Mouse (Mus musculus) C2C12 (cell line): ENCODE data around the gene Engase. TPM values are rescaled to one million over a fixed set of nuclear protein-coding genes. Genes with fewer than 3 reads are reported as not detected.
A peak's percentile ranks its signal among the peaks of the same experiment; 100 is the strongest.

ENCODE experiments used
- H3K27me3 ChIP-seq: one replicate; pipeline ENCODE4 v1.6.1; 2011; ENCODE audit not compliant: control insufficient read depth, insufficient read depth, insufficient read length
- H3K36me3 ChIP-seq: one replicate; pipeline ENCODE4 v1.6.1; 2011; ENCODE audit not compliant: control insufficient read depth, insufficient read depth
- H3K4me3 ChIP-seq: one replicate; pipeline ENCODE4 v1.5.1; 2011; ENCODE audit warnings: mild to moderate bottlenecking, control low read depth; ENCODE audit not compliant: poor library complexity, insufficient read depth, severe bottlenecking
- H3K79me2 ChIP-seq: one replicate; pipeline ENCODE4 v1.6.1; 2011; ENCODE audit not compliant: control insufficient read depth, insufficient read depth
- H3K79me3 ChIP-seq: one replicate; pipeline ENCODE4 v1.6.1; 2011; ENCODE audit warnings: low read depth, control low read depth
- H3ac ChIP-seq: one replicate; pipeline ENCODE3; 2011; ENCODE audit warnings: low read depth; ENCODE audit not compliant: control insufficient read depth, insufficient read length
- CEBPB ChIP-seq: IDR thresholded peaks from one replicate; pipeline ENCODE4 v1.6.1; 2011; ENCODE audit warnings: low read depth, mild to moderate bottlenecking, control low read depth, moderate library complexity
- CTCF ChIP-seq: IDR thresholded peaks from one replicate; pipeline ENCODE4 v1.5.1; 2011; ENCODE audit not compliant: control insufficient read depth, insufficient read depth, insufficient read length
- FOSL1 ChIP-seq: IDR thresholded peaks from one replicate; pipeline ENCODE4 v1.8.0; 2011; ENCODE audit warnings: mild to moderate bottlenecking, low read length; ENCODE audit not compliant: poor library complexity, insufficient read depth, severe bottlenecking
- MAX ChIP-seq: IDR thresholded peaks from one replicate; pipeline ENCODE4 v1.6.1; 2011; ENCODE audit warnings: mild to moderate bottlenecking, control low read depth
- MYOD1 ChIP-seq: IDR thresholded peaks from one replicate; pipeline ENCODE4 v1.6.1; 2011; ENCODE audit warnings: low read depth; ENCODE audit not compliant: control insufficient read depth, insufficient read length
- MYOG ChIP-seq: IDR thresholded peaks from one replicate; pipeline ENCODE4 v1.6.1; 2011; ENCODE audit not compliant: control insufficient read depth, insufficient read length; ENCODE audit errors: extremely low read depth
- USF1 ChIP-seq: IDR thresholded peaks from one replicate; pipeline ENCODE4 v1.6.1; 2011; ENCODE audit warnings: low read depth, mild to moderate bottlenecking, control low read depth, moderate library complexity
- polyA plus RNA-seq: library from polyadenylated mRNA; unstranded; fragments of >200 nt; fragmentation: generic; extraction: Trizol; gene quantifications from one replicate; pipeline ENCODE4 v1.2.1, GENCODE M21; 2012; ENCODE audit warnings: missing spikeins

The Engase gene
- polyA plus RNA-seq, 1 experiment: 2.1 TPM

DNA sequence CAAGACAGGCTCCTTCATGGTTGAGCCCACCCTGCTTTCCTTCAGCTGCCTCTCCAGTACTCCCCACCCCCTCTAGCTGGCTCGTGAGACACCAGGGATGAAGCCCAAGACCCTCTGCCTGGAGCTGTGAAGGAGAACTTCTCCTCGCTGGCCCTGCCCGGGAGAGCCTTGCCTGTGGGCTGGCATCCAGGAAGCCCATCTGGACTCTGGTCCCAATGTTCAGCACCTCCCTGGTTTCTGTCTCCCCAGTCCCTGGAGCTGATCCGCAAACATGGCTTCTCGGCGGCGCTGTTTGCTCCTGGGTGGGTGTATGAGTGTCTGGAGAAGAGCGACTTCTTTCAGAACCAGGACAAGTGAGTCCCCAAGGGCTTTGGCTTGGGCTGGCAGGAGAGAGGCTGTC lies 7.5 kb downstream of the Engase start:
- TF ChIP-seq MYOD1: no peak
- no peak for TF ChIP-seq MYOG
- TF ChIP-seq FOSL1: no peak
- Histone ChIP-seq H3K79me3 (no peaks in the 10 kb centered on the region), H3ac (no peak overlapping the region), H3K4me3 (no peak overlapping the region), H3K36me3 (no peaks in the 10 kb centered on the region), H3K79me2 (no peaks in the 10 kb centered on the region), H3K27me3 (peaks cover 45% of the 10 kb centered on the region)

DNA sequence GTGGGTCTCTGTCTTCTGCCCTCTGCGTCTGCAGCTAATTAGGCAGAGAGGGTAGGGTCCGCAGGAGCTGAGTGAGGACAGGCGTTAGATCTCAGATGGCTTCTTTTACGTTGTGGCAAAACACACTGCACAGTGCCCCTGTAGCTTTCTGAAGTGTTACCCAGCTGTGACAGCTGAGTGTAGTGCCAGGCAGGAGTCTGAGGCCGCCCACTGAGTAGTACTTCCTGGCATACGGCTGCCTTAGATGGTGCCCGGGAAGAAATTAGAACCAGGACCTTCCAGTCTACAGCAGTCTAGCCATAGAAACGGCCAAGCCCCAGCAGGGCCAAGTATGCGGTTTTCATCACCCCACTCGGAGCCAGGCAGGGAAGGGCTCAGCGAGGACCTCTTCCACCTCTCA lies 8.7 kb downstream of the Engase start:
- Histone ChIP-seq H3K27me3 (peaks cover 57% of the 10 kb centered on the region), H3K36me3 (no peaks in the 10 kb centered on the region), H3ac (no peak overlapping the region), H3K79me2 (no peaks in the 10 kb centered on the region), H3K79me3 (no peaks in the 10 kb centered on the region), H3K4me3 (no peak overlapping the region)
- TF ChIP-seq MYOD1 (no peak), USF1 (no peak), FOSL1 (no peak), MAX (no peak), CTCF (no peak), CEBPB (no peak), MYOG (no peak)

DNA sequence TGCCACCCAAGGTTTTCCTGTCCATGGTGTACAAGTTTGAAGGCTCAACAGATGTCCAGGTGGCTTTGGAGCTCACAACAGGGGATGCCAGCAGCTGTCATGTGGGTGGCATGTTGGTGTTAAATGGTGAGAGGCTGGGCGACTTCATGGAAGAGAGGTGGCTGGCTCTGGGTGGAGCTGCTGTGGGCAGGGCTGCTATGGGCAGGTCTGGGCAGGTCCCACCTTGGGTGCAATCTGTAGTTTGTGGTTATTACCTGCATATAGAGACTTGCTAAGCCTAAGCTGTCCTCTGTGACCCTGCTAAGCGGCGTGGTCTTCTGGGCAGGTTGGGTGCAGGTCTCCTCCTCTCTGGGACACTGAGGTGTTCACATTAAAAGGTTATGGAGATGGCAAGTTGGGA lies 9.2 kb downstream of the Engase start:
- Histone ChIP-seq H3K4me3 (no peak overlapping the region), H3K36me3 (no peaks in the 10 kb centered on the region), H3K27me3 (peaks cover 62% of the 10 kb centered on the region), H3K79me2 (no peaks in the 10 kb centered on the region), H3ac (no peak overlapping the region), H3K79me3 (no peaks in the 10 kb centered on the region)
- no peak for TF ChIP-seq USF1
- no peak for TF ChIP-seq CEBPB
- TF ChIP-seq CTCF: no peak
- TF ChIP-seq MYOD1: no peak
- no peak for TF ChIP-seq MAX
- TF ChIP-seq FOSL1: no peak
- no peak for TF ChIP-seq MYOG

GRCm38 (mm10) chr11:118486281-118486680 lies 9.7 kb downstream of the Engase start:
- TF ChIP-seq MAX (no peak), CEBPB (no peak), MYOD1 (no peak), FOSL1 (no peak), USF1 (no peak), MYOG (no peak), CTCF (no peak)
- Histone ChIP-seq H3K79me2 (no peaks in the 10 kb centered on the region), H3K4me3 (no peak overlapping the region), H3K79me3 (no peaks in the 10 kb centered on the region), H3ac (no peak overlapping the region), H3K27me3 (peaks cover 67% of the 10 kb centered on the region), H3K36me3 (no peaks in the 10 kb centered on the region)

GRCm38 (mm10) chr11:118486881-118487772 lies 10.5 kb downstream of the Engase start:
- peaks cover 75% of the 10 kb centered on the region for H3K27me3 ChIP-seq
- H3ac ChIP-seq: no peak overlapping the region
- H3K4me3 ChIP-seq: no peak overlapping the region
- TF ChIP-seq FOSL1: no peak
- no peak for TF ChIP-seq MYOG
- no peak for TF ChIP-seq CEBPB
- no peak for TF ChIP-seq CTCF
- no peak for TF ChIP-seq USF1
- TF ChIP-seq MYOD1: no peak
- TF ChIP-seq MAX: no peak
- no peaks in the 10 kb centered on the region for H3K79me2 ChIP-seq
- H3K36me3 ChIP-seq: no peaks in the 10 kb centered on the region
- H3K79me3 ChIP-seq: no peaks in the 10 kb centered on the region

- Histone ChIP-seq H3K79me2 (no peaks in the 10 kb centered on the region), H3K27me3 (peaks cover 86% of the 10 kb centered on the region), H3ac (no peak overlapping the region), H3K36me3 (no peaks in the 10 kb centered on the region), H3K79me3 (no peaks in the 10 kb centered on the region), H3K4me3 (no peak overlapping the region)
- TF ChIP-seq FOSL1: no peak
- TF ChIP-seq CTCF: peak; percentile 10
These were observed 11.7 kb downstream of the Engase start for GRCm38 (mm10) chr11:118488191-118488906.
